Mouse (Mus musculus) gastrocnemius, postnatal 4 days (tissue): ENCODE data around the gene Cdk14. TPM values are rescaled to one million over a fixed set of nuclear protein-coding genes. Genes with fewer than 3 reads are reported as not detected.

Experiments used
- DNase-seq, 2 experiments: peaks; one replicate each; pipeline ENCODE4 v3.0.0; 2021 to 2022; ENCODE audit warnings: low spot score in 2 of 2, mixed read lengths in 2 of 2
- total RNA-seq, 2 experiments: library from RNA; stranded (reverse); gene quantifications; 2 replicates each; pipeline ENCODE4 v1.2.3; 2021

Gene Cdk14
- total RNA-seq, 2 experiments from 2014 or later = 34.1 to 34.4 TPM

GRCm38 (mm10) chr5:4867849-4868562 is 552.1 kb downstream of the Cdk14 start:
- no peak for DNase-seq

- no peak for DNase-seq
Observed at GRCm38 (mm10) chr5:4866945-4867344, 553.2 kb downstream of the Cdk14 start.

DNA sequence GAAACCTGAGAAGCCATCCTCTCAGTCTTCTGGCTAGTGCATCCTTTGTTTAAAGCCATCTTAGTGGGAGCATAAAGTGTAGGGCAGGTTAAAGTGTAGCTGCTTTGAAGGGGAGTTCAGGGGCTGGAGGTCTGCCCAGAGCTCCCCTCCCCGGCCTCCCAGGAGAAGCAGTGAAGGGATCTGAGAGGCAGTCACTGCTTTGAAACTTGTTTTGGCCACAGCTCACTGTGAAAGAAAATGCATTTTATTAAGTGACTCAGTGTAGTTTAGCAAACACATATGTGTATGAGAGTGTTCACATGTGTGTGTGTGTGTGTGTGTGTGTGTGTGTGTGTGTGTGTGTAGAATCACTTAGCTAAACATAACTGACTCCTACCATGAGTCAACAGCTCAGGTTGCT is 554.0 kb downstream of the Cdk14 start:
- DNase-seq = no peak

DNA sequence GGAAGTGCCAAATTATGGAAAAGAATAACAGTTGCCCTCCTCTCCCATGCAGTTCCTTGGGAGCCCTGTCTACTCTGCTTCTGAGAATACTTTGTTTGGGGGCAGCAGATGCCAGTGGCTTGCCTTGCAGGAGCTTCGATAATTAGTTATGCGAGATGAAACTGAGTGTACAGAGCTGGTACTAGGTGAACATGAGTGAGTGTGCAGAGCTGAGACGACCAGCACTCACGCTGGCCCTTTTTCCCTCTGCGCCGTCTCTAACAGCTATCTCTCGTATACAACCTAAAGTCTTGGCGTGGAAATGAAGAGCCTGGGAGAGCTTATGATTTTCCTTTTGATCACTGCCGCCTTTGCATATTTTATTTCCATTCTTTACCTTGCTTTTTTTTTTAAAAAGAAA is 558.5 kb downstream of the Cdk14 start:
- no peak for DNase-seq

- DNase-seq = no peak
Observed at GRCm38 (mm10) chr5:4861141-4861540, 559.0 kb downstream of the Cdk14 start.

DNA sequence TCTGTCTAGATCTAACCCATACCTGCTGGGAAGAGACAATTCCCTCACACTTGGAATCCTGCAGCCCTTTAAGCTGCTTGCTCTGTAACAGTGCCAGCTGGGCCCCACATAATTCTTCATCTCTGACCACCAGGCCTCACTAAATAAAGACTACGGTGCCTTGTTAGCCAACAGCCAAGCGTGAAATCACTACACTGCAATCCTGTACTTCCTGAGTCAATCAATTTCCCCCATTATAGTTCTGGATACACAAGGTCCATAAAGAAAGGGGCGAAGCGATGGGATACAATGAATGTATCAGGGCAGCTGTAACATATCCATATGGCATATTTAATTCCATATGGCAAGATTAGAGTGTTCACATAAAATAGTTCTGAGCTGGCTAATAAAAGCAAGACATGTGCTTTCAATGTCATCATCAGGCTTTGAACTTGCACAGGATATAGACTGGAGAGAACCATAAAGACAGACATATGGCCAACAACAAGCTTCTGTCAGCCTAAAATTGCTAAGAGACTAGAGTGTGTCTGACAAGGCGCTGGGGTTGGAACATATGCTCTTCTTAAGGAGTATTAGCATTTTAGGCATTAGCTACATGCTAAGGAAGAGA is 562.0 kb downstream of the Cdk14 start:
- no peak for DNase-seq

DNA sequence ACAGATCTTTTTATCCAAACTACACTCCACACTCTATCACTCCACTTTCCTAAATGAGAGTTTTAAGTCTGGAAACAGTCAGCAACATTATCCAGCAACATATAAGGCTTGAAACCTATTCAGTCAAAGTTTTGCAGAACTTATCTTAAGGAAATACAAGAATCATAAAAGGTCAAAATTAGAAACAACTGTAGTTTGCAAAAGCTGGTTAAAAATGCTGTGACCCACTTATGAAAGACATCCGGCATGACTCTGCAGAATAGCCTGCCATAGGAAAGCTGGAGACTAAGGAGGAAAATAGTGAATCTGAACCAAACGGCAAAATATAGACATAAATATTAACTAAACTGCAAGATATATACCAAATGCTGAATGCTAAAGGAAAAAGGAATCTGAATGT is 566.6 kb downstream of the Cdk14 start:
- DNase-seq = no peak

- no peak for DNase-seq
Observed at GRCm38 (mm10) chr5:4852711-4853320, 567.3 kb downstream of the Cdk14 start.

DNA sequence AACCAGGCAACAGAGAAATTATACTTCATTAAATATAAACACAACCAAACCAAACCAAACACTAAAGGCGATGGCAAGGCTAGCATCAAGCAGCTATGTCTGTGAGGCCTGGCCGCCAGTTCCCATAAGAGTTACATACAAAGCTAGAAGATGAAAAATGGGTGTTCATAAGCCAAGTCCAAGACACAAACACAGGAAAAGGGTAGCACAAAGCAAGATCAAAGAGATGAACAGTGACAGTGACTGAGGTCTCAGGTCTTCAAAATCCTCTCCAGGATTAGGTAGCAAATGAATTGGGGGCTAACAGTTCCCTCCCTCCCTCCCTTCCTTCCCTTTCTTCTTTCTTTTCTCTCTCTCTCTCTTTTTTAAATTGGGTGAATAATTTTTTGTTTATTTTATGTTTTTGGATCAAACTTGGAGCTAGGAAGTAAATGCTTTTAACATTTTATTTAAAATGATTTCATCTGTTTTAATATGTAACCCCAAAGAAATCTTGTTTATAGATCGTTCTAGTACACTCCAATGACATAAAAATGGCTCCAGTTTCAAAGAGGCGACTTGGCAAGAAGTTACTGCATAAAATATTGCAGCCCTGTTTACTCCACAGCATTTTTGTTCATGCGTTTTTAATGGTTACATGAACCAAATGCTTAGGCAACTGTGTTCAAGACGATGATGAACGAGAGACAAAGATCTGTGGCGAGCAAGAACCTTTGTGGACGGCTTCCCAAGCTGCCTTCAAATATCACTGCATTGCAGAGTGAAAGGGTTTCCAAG is 568.0 kb downstream of the Cdk14 start:
- DNase-seq = no peak

GRCm38 (mm10) chr5:4851245-4851933 is 568.7 kb downstream of the Cdk14 start:
- DNase-seq = no peak

GRCm38 (mm10) chr5:4834819-4835480 is 585.2 kb downstream of the Cdk14 start:
- no peak for DNase-seq

DNA sequence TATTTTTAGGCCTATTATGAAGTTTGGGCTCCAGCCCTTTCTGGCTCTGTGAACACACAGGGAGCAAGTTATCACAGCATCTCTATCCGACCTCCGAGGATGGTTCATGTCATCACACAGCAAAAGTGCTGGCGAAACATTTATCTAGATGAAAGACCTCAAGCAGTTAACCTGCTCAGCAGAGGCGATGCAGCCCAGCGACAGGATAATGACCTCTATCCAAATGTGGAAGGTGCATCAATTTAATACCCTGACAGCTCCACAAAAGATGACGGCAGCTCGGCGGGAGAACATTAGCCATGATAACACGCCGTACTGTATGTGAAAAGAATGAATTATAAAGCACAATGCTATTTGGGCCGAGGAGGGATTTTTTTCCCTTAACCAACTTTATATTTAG is 586.2 kb downstream of the Cdk14 start:
- DNase-seq = no peak

DNA sequence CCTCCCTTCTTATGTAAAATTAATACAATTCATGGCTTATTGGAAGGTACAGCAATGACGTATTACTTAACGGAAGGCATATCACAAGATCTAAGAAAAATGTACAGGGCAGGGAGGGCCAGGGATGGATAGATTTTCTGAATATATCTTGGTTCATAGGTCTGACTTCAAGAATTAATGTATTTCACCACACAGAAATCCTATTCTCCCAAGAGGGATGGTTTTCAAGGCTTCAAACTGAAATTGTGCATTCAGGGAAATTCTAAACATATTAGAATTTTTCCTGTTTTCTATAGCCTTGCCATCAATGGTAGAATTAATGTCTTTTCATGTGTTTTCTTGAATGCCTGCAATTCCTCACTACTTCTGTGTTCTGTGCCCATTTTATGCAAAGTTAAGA is 593.2 kb downstream of the Cdk14 start:
- no peak for DNase-seq

- DNase-seq = no peak
Observed at GRCm38 (mm10) chr5:4825951-4826350, 594.2 kb downstream of the Cdk14 start.

DNA sequence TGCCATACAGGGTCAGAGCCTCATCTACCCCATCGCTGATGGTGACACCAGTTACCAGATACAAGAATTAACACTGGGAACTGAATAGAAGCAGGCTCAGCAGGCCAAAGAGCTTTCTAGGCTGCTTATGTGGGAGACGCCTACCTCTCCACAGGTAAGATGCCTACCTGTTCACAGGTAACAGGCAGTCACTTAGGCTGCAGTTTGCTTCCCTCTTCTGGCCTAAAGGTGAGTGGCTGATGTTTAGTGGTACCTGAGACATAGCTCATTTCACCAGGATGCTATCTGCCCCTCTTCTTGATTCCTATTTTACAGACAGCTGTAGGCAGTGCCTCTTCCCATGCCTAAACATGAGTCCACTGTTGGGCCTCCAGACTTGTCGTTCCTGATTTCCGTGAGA is 595.0 kb downstream of the Cdk14 start:
- no peak for DNase-seq

GRCm38 (mm10) chr5:4824171-4824570 is 595.9 kb downstream of the Cdk14 start:
- no peak for DNase-seq

GRCm38 (mm10) chr5:4822041-4822440 is 598.1 kb downstream of the Cdk14 start:
- DNase-seq = no peak

- no peak for DNase-seq
Observed at GRCm38 (mm10) chr5:4821368-4821771, 598.7 kb downstream of the Cdk14 start.

DNA sequence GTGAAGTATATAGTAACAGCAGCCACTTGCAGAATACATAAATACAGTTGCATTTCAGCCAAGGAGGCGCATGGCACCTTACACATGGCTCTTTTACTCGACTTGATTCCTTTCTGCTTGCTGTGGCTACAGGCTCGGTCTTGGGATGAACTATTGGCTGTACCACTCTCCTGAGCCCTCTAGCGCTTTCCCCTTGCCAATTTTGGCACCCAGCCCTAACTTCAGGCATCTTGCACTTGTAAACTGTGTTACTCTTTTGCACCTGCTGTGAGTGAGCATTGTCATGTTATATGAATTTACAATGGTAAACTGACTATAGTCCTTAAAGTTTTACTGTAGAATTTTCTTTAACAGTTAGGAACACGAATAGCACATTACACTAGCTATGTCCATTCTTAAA is 603.1 kb downstream of the Cdk14 start:
- no peak for DNase-seq

DNA sequence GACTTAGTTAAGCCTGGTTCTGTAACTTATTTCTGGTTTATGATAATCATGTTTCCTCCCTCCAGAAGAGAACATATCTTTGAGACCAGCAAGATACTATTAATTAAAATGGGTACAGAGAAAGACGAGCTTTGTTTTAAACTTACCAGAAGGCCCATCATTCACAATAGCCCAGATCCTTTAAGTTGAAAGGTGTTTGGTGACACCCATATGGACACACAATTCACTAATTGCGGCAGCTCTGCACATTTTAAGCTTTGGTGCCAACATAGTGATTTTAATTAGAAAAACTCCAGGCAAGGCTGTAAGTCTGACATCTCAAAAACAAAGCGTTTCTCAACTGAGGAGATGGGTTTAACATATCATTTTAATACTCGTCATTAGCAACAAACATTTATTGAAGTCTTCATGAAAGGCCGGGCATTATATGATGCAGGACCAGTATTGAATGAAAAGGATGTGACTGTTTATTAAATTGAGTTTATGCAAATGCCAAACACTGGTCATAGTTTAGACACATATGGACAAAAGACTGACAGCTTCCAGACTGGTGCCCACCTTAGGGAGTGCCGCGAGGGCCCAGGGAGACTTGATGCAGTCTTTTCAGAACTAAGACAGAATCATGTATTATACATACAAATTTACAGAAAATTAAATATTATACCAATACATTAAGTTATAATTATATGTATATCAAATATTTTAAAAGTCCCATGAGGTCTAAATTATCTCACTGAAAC is 605.5 kb downstream of the Cdk14 start:
- DNase-seq = no peak
